Mouse (Mus musculus) testis, postnatal 14 days (tissue): ENCODE results near the gene Ttf2.

Source experiments
- DNase-seq: peaks from one replicate; pipeline ENCODE4 v3.0.0; 2021; ENCODE audit warnings: low spot score

Gene Ttf2

DNA sequence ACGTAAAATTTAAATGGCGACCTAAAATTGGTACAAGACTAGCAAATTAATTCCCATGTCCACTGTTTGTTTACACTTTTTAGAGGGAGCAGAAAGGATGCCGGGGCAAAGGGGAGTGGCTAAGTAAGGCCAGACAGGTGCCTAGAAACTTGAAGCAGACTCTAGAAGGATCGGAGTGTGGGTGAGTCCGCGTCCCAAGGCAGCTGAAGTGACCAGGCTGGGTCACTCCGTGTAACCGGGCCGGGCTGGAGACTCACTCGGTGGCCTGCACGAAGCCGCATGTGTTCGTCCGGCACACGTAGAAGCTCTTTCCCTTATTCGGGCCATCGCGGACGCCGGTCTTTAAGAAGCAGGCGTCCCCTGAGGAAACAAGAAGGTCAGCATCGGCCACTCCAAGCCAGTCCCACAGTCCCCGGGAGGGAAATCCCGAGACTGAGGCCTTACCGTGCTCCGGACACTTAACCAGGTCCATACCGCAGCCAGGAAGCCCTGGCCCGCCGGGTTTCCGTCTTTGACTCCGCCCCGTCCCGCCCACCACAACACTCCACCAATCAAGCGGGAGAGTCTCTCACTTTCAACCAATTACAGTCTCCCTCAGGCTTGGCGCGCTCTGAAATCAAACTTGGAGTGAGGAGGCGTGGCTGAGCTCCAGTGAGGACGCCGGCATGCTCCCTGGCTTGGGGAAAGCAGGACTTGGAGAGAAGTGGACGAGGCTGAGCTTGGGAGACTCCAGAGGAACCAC is at the start of gene Ttf2:
TSS of gene Ttf2 (minus strand) at position 488 of the 742 bp plus-strand sequence.
- peak; percentile 95 for DNase-seq

DNA sequence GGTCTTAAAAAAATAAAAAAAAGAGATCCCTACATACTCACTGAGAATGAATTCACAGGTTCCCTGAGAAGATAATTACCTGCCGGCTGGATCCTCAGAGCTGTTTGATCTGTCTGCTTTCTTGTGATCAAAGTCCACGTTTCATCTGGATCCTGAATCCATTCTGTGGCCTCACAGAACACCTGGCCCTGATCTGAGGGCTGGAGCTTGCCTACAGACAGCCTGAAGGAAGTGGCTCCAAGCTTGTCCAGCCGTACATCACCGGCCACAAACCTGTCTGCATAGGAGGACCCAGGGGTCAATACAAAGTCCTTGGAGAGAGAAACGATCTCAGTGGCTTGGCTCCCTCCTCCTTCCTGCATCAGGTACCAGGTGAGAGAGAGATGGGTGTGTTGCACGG is 49.0 kb upstream of the Ttf2 start:
- DNase-seq = no peak

- no peak for DNase-seq
Measured at GRCm38 (mm10) chr3:101016050-101016449, 46.6 kb upstream of the Ttf2 start.

GRCm38 (mm10) chr3:101015254-101015653 is 45.8 kb upstream of the Ttf2 start:
- no peak for DNase-seq

DNA sequence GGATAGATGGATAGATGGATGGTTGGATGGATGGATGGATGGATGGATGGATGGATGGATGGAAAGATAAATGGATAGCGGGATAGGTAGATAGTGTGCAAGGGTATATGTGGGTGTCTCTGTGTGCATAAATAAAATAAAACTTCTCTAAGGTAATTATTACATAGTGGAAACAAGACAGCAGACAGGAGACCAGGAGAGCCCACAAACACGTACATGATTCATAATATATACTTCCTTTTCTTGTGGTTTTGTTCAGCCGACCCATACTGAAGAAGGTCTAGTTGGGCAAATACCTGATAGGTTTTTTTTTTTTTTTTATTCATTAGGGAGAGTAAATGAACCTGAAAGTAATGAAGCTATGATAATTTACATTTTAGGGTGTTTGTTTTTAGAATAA is 44.1 kb upstream of the Ttf2 start:
- DNase-seq = no peak

- no peak for DNase-seq
Measured at GRCm38 (mm10) chr3:101013005-101013404, 43.5 kb upstream of the Ttf2 start.

DNA sequence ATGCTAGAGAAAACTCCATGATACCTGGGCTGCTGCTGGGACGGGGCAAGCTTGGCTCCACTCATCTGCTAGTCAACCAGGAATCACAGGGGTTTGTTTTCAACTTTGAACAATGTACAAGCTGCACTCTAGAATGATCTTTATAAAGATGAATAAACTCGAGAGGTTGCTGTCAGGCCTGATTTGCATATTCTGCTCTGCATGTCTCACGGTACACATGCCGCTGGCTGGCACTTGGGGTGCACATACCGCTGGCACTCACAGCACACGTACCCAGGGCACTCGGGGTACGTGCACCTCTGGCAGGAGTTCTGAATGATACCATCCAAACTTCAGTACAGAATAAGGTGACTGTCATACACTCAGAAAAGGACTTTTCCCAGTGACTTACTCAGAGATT is 43.1 kb upstream of the Ttf2 start:
- no peak for DNase-seq

DNA sequence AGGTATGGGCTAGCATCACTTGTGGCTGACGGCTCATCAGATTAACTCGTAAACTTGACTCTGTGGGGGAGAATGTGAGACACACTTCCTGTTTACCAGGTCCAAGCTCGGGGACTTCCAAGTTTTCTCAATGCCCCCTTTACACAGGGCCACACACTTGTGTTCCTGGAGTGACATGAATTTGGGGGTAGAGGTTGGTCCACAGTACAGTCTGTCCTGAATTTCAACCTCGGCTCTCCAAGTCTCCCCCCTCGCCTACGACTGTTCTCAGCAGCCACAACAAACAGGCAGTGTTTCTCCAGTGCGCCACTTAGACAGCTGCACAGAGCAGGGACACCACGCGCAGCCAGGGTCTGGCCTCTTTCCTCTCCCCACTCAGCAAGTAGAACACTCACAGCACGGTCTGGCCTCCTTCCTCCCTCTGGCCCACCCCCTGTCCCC is 42.7 kb upstream of the Ttf2 start:
- no peak for DNase-seq

DNA sequence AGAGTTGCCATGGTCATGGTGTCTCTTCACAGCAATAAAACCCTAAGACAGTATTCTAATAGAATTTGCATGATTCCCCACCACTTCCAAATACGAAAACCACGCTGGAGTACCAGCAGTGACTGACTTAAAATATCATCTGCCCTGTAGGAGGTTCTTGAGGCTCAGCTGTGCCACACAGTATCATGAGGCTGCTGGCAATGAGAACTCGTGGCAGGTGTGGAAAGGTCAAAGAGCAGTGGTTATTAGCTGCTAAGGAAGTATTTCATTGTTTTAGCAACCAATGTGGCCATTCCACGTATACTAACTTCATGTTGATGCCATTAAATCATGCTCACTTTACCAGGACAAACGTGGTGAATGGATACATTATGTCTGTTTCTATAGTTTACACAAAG is 41.7 kb upstream of the Ttf2 start:
- DNase-seq = no peak

DNA sequence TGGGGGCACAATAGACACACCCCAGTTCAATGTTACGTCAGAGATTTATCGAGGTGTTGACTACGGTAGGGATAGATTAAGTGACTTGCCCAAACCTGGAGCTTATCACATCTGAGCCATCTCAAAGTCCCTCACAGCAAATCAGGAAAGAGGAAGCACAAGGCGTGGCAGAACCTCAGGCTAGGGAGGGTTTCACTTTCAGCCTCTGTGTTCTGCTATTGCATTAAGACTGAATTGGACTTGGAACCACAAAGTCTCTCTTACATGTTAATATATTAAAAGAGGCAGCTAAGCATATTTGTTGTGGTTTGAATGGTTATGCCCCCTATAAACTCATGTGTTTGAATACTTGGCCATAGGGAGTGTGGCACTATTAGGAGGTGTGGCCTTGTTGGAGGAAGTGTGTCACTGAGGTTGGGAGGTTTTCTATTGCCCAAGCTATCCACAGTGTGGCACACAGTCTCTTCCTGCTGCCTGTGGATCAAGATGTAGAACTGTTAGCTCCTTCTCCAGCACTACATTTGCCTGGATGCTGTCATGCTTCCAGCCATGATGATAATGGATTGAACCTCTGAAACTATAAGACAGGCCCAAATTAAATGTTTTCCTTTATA is 41.2 kb upstream of the Ttf2 start:
- no peak for DNase-seq

DNA sequence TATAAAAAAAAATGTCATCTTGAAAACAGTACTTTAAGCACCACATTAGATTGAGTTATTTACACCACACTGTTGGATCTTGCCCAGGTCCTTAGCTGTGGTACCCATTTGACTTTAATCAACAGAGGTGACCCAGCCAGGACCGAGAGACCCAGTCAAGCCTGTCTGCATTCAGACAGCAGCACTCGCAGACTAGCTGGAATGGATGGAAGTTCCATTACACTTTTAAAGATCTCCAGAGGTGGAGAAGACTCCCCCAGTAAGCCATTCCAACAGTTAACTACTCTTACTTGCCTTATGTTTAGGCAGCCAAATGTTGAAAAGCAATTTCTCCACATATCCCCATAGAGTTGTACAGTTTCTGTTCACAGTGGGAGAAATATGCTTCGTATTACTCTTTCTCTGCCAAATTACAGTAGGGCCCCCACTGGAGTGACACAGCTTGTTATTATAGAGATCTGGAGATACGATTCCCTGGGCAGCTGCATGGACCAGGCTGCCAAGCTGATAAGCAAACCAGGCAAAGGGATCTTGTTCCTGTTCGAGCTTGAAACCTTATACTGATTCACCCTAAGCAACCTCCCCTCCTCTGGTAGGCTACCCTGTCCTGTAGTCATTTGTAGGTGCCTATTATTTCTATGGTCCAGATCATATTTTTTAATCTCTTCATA is 37.8 kb upstream of the Ttf2 start:
- DNase-seq = no peak

DNA sequence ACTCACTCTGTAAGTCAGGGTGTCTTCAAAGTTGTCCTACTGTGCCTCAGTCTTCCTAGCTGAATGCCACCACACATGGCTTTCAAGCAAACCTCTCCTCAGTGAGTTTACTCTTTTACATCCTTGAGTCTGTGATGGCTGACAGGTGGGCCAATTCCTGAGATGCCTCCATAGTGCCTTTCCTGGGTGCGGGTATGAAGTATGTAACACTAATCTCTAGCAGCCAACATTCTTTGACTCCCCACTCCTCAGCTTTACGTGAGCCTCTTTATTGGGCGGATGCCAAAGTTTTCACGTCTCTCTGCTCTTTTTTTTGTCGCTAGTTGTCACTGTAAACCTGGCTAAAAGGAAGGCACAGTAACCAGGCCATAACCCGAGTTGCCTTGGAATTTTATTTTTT is 35.9 kb upstream of the Ttf2 start:
- no peak for DNase-seq

- no peak for DNase-seq
Measured at GRCm38 (mm10) chr3:101003575-101004356, 34.3 kb upstream of the Ttf2 start.

GRCm38 (mm10) chr3:100999732-101000131 is 30.3 kb upstream of the Ttf2 start:
- no peak for DNase-seq

- peak; percentile 44 for DNase-seq
Measured at GRCm38 (mm10) chr3:100998904-100999340, 29.5 kb upstream of the Ttf2 start.

DNA sequence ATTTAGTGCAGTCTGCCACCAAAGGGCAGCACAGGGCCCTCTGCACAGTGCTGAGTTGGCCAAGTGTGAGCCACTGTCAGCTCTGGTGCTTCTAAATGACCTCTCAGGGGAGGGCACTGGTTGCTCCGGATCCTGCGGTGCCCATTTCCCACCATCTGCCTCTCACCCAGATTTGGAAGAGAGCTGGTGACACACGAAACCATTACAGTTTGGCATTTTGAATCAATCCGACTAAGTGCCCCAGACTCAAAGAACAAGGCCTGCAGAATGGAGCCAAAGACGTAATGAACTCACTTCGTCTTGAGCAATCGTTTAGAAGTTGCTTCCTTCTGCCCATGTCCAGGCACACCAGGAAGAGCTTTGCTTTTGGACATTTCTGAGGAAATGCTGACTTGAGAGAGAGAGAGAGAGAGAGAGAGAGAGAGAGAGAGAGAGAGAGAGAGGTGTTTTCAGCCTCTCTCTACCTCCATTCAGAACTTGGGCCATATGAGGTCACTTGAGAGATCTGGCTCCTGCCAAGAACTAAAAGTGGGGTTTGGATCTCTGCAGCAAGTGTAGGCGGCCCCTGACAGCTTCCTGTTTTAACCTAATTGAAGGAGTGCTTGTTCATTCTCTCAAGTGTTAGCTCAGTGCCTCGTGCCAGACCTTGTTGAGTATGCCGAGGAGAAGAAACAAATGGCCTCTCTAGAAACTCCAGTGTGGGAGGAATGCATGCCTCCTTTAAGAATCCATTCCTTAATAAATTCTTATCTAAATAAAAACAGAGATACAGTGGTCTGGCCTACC is 28.5 kb upstream of the Ttf2 start:
- no peak for DNase-seq

- DNase-seq = no peak
Measured at GRCm38 (mm10) chr3:100994252-100994651, 24.8 kb upstream of the Ttf2 start.

- no peak for DNase-seq
Measured at GRCm38 (mm10) chr3:100993718-100994117, 24.3 kb upstream of the Ttf2 start.

DNA sequence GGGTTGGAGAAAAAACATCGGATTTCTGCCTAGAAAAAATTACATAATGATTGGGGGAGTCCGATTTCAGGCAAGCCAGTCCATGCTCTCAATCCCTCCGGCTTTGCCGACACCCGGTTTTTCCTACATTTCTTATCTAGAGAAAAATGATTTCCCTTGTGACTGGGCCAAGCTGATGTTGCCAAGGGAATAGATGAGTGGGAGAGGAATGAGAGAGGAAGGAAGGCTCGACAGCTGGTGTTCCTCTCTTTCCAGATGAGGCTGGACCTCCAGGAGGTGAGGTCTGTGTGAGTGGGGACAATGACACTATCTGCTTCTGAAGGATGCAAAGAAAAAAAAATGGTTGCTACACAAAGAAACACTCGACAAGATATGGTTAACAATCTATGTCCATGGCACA is 23.7 kb upstream of the Ttf2 start:
- DNase-seq = no peak

DNA sequence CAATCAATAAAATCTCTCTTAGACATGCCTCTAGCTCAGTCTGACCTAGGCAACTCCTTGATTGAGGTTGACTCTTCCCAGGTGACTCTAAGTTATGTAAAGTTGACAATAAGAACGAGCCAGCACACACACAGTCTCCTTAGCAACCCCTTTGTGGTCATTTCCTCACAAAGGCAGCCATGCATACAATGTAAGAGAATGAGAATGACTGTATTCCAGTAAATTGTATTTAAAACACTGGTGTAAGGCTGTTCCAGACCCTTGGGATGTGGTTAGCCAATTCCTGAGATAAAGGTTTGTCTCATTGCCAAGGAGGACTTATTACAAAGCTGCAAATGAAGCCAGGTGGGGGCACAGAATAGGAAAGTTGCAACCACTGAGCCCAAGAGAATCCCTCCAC is 20.8 kb upstream of the Ttf2 start:
- no peak for DNase-seq

GRCm38 (mm10) chr3:100989417-100989816 is 20.0 kb upstream of the Ttf2 start:
- DNase-seq = no peak

DNA sequence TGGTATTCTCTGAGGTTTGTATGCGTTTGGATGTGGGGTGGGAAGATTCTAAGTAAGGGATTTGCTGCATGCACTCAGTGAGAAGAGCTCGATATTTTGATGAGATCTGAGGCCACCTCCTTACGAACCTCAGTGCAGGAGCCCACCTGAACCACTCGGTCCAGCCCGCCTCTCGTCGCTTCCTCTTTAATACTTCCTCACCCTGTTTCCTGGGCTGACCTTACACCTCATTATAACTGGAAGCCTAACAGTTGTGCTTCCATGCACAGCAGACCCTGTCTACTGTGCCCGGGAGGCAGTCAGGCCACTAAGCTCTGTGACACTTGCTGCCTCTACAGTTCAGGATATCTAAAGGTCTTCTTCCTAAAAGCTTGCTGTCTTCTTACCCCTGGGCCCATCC is 9.8 kb upstream of the Ttf2 start:
- no peak for DNase-seq
